In the genomic region with DNA sequence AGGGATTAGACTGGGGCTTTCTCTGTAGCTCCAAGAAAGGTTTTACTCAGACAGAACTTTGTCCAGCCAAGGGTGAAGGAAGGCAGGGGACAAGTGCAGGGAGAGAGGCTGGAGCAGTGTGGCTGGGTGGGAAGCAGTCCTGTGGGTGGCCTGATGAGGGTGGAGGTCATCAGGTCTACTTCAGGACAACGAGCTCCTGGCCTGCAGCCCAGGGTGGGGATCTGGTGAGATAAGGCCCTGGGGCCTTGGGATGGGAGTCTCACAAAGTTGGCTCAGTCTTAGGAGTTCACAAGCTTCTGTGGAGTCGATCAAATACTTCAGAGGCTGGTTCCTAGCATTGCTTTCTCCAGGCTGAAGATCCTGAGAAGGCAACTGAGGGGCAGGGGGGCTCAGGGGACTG, we compare ENCODE assay signal across 32 mouse cellular contexts. TPM values are rescaled to one million over a fixed set of nuclear protein-coding genes. Genes with fewer than 3 reads are reported as not detected.
A peak's percentile ranks its signal among the peaks of the same experiment; 100 is the strongest.
DNase-seq lines count a peak whose midpoint lies in the region; ATAC-seq lines count a peak whose summit lies in the region.
"Had no signal": no experiment of that assay in that cellular context is flagged by ENCODE, and none has a peak within 500 bp of the region (broad histone marks: within the 10 kb centered on the region; RNA-seq: fewer than 3 reads in every experiment).

No protein-coding gene starts in this region.

- H3K9ac ChIP-seq in kidney, embryonic 16.5 days (replicated peaks; ENCODE audit: low read length), result no peak overlapping the region
- H3K9ac ChIP-seq: embryonic facial prominence, embryonic 15.5 days; heart, embryonic 15.5 days; liver, postnatal 0 days had no signal

- peaks cover 10% of the 10 kb centered on the region; the same call in 1 of the 2 replicates for H3K4me1 ChIP-seq in kidney, embryonic 16.5 days (ENCODE audit: insufficient read depth, low read length)
- H3K4me1 ChIP-seq: limb, embryonic 10.5 days had no signal

- peak; percentile 16 to 49 for DNase-seq in adrenal gland, postnatal 36 days
- DNase-seq in adrenal gland, adult 2 months, result no peak
- peak; percentile 27 for DNase-seq in heart, postnatal 4 days
- DNase-seq in heart, postnatal 36 days, result no peak
- DNase-seq in gastrocnemius, adult 8-10 months (ENCODE audit: low spot score in 2 of 2), result peak; percentile 20 to 31
- DNase-seq in skeletal muscle tissue, adult 2 months (ENCODE audit: low read depth, low spot score), result peak; percentile 65
- DNase-seq: cerebellum, adult 9-10 months; kidney, adult 18-20 months; kidney, postnatal 10 days; liver; liver, postnatal 0 days; right cerebral cortex, postnatal 14 days; spleen, adult 18-20 months; thymus, postnatal 14 days had no signal

- no peak overlapping the region for H3K4me2 ChIP-seq in kidney, embryonic 16.5 days (replicated peaks; ENCODE audit: low read depth, low read length)
- H3K4me2 ChIP-seq: embryonic facial prominence, embryonic 15.5 days; heart, embryonic 15.5 days had no signal

- 66% methylated on average over 2 of the region's 2 CpGs for WGBS in kidney, embryonic 16.5 days

- H3K27me3 ChIP-seq in kidney, embryonic 16.5 days (ENCODE audit: insufficient read depth, low read length), result no peaks in the 10 kb centered on the region
- H3K27me3 ChIP-seq: embryonic facial prominence, embryonic 15.5 days; heart, embryonic 15.5 days had no signal

- no peaks in the 10 kb centered on the region for H3K36me3 ChIP-seq in kidney, embryonic 16.5 days (ENCODE audit: insufficient read depth, low read length)
- H3K36me3 ChIP-seq: embryonic facial prominence, embryonic 15.5 days; heart, embryonic 15.5 days; limb, embryonic 10.5 days; midbrain, embryonic 10.5 days had no signal

- no peaks in the 10 kb centered on the region for H3K9me3 ChIP-seq in kidney, embryonic 16.5 days (ENCODE audit: low read length)
- H3K9me3 ChIP-seq: embryonic facial prominence, embryonic 15.5 days; heart, embryonic 15.5 days; limb, embryonic 10.5 days; midbrain, embryonic 10.5 days had no signal

- no peak overlapping the region for H3K4me3 ChIP-seq in kidney, embryonic 16.5 days (ENCODE audit: low read length)
- H3K4me3 ChIP-seq: embryonic facial prominence, embryonic 15.5 days; heart, adult 2 months; heart, embryonic 15.5 days; limb, embryonic 10.5 days; midbrain, embryonic 10.5 days; myocyte had no signal

- no peak for ATAC-seq in kidney, embryonic 16.5 days (ENCODE audit: low FRiP score, low TSS enrichment)
- ATAC-seq: forebrain, embryonic 16.5 days; hindbrain, postnatal 0 days; liver, postnatal 0 days; lung, postnatal 0 days; midbrain, embryonic 16.5 days had no signal

- no peak overlapping the region for H3K27ac ChIP-seq in kidney, embryonic 16.5 days (ENCODE audit: low read length)
- H3K27ac ChIP-seq: embryonic facial prominence, embryonic 15.5 days; heart, adult 2 months; heart, embryonic 15.5 days; hindbrain, postnatal 0 days; limb, embryonic 10.5 days; midbrain, embryonic 10.5 days had no signal

- intact Hi-C loops in heart, postnatal 36 days (cut with DNase I), result no loop called here

RNA-seq across cellular contexts. Expression of gene Kcnk16, which starts 23.7 kb away (rescaled TPM):
- total RNA-seq in adrenal gland, postnatal 36 days (2021), result not detected
- not detected for total RNA-seq in adrenal gland, adult 2 months (2021)
- not detected in 2 replicates for polyA plus RNA-seq in adrenal gland, adult 2 months (2012; rRNA removed)
- total RNA-seq in heart, postnatal 4 days (2021), result not detected
- total RNA-seq in heart, postnatal 36 days (2021), result not detected
- not detected for total RNA-seq in gastrocnemius, adult 8-10 months (2022)
- polyA plus RNA-seq in kidney, embryonic 16.5 days (2015; fragmentation: Nextera tagmentation; extraction: Ambion mirVana), result not detected in 2 replicates
- total RNA-seq: adrenal gland, adult 18-20 months; ES-E14; heart, adult 2 months; hindbrain, postnatal 0 days; layer of hippocampus, adult 18-20 months; layer of hippocampus, postnatal 14 days had no signal
- polyA plus RNA-seq: brain, embryonic 14.5 days; forebrain, embryonic 16.5 days; heart, adult 2 months; hindbrain, embryonic 11.5 days; hindbrain, postnatal 0 days; limb, embryonic 10.5 days; lung, postnatal 0 days; midbrain, embryonic 10.5 days; midbrain, embryonic 16.5 days; myocyte; neural tube, embryonic 14.5 days had no signal

RNA-seq across cellular contexts. Expression of gene Nudt13, which starts 49.2 kb away (rescaled TPM):
- total RNA-seq in adrenal gland, postnatal 36 days (2021), result 10 to 100 TPM; 38.7 to 47.9 TPM
- 10 to 100 TPM; 45.7 to 55.2 TPM for total RNA-seq in adrenal gland, adult 2 months (2021)
- 22.3 and 23.2 TPM in 2 replicates for polyA plus RNA-seq in adrenal gland, adult 2 months (2012; rRNA removed)
- total RNA-seq in heart, postnatal 4 days (2021), result 10 to 100 TPM; 19.7 to 20.3 TPM
- total RNA-seq in heart, postnatal 36 days (2021), result 10 to 100 TPM; 28.3 to 35.8 TPM
- 10 to 100 TPM; 27.8 to 32.6 (median 28.4) TPM for total RNA-seq in gastrocnemius, adult 8-10 months (2022)
- polyA plus RNA-seq in kidney, embryonic 16.5 days (2015; fragmentation: Nextera tagmentation; extraction: Ambion mirVana), result 13.9 and 21.0 TPM in 2 replicates

Comparison
In these comparisons a context has a peak if more than half of its experiments do, and no peak if none do; other contexts are left out.
1. DNase-seq: peak in adrenal gland, postnatal 36 days (2 of 2), heart, postnatal 4 days (single experiment), gastrocnemius, adult 8-10 months (2 of 2) and skeletal muscle tissue, adult 2 months (single experiment); none in adrenal gland, adult 2 months (single experiment) and heart, postnatal 36 days (0 of 2).